In the genomic region with DNA sequence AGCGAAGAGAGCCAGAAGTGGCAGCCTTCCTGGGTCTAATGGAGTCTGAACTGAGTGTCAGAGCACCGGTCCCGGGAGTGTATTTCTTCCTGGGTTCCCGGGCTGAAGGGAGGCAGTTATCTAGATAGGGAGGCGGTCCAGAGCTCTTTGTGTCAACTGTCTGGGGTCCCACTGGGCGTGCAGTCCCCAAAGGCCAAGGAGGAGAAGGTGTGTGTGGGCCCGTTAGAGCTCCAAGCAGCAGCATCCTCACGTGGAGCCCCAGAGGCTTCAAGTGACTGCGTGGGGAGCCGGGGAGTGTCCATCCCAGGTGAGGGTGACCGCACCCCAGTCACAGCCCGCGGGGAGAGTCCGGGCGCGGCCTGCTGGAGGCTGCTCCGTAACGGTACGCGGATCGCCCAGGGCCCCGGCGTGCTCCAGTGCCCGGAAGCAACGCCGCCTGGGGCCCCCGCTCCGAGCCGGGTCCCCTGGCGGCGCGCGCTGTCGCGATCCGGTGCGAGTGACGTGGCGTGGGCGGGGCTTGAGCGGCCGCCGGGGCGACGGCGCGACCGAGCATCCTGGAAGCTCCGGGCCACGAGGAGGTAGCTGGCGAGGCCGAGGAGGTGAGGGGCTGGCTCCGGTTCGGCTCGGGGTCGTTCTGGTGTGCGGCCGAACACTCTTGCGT, we compare ENCODE assay signal across 8 mouse cellular contexts. TPM values are rescaled to one million over a fixed set of nuclear protein-coding genes. Genes with fewer than 3 reads are reported as not detected.
A peak's percentile ranks its signal among the peaks of the same experiment; 100 is the strongest.
DNase-seq lines count a peak whose midpoint lies in the region; ATAC-seq and TF ChIP-seq lines count a peak whose summit lies in the region.

A gene (plus strand): TSS at position 502 of the 661 bp plus-strand sequence.

- peak within 1 kb of the TSS; percentile 85 for H3K4me3 ChIP-seq in bone marrow, adult 2 months (replicated peaks; ENCODE audit: control insufficient read depth, low read depth, low read length)
- peak within 1 kb of the TSS; percentile 71 for H3K4me3 ChIP-seq in embryonic facial prominence, embryonic 15.5 days (replicated peaks)
- H3K4me3 ChIP-seq in kidney, embryonic 14.5 days (ENCODE audit: low read length), result peak within 1 kb of the TSS; percentile 80
- peak within 1 kb of the TSS; percentile 89 for H3K4me3 ChIP-seq in limb, embryonic 15.5 days
- peak within 1 kb of the TSS; percentile 76 for H3K4me3 ChIP-seq in midbrain, postnatal 0 days (ENCODE audit: low read depth, low read length)

- no peaks in the 10 kb centered on the region for H3K9me3 ChIP-seq in embryonic facial prominence, embryonic 15.5 days (replicated peaks)
- no peaks in the 10 kb centered on the region for H3K9me3 ChIP-seq in kidney, embryonic 14.5 days (ENCODE audit: control insufficient read depth, low read length)
- H3K9me3 ChIP-seq in limb, embryonic 15.5 days, result no peaks in the 10 kb centered on the region
- no peaks in the 10 kb centered on the region for H3K9me3 ChIP-seq in midbrain, postnatal 0 days (ENCODE audit: low read length)

- peak; percentile 50; the same call in 1 of the 2 replicates for TF ChIP-seq POLR2A in bone marrow, adult 2 months (IDR thresholded peaks at IDR 0.05; ENCODE audit: borderline replicate concordance, control insufficient read depth, low read depth, low read length)

- H3K4me1 ChIP-seq in bone marrow, adult 2 months (ENCODE audit: control insufficient read depth, insufficient read depth, low read length), result no peaks in the 10 kb centered on the region
- peaks cover 13% of the 10 kb centered on the region; the same call in 1 of the 2 replicates for H3K4me1 ChIP-seq in embryonic facial prominence, embryonic 15.5 days
- H3K4me1 ChIP-seq in kidney, embryonic 14.5 days (ENCODE audit: control insufficient read depth, insufficient read depth, low read length), result peaks cover 14% of the 10 kb centered on the region; the same call in 1 of the 2 replicates
- H3K4me1 ChIP-seq in limb, embryonic 15.5 days, result peaks cover 14% of the 10 kb centered on the region
- H3K4me1 ChIP-seq in midbrain, postnatal 0 days (ENCODE audit: insufficient read depth, low read length), result no peaks in the 10 kb centered on the region

- peak within 1 kb of the TSS; percentile 94 for H3K4me2 ChIP-seq in embryonic facial prominence, embryonic 15.5 days (replicated peaks)
- peak within 1 kb of the TSS; percentile 92 for H3K4me2 ChIP-seq in kidney, embryonic 14.5 days (replicated peaks; ENCODE audit: low read depth, low read length)
- H3K4me2 ChIP-seq in limb, embryonic 15.5 days, result peak within 1 kb of the TSS; percentile 85
- H3K4me2 ChIP-seq in midbrain, postnatal 0 days (ENCODE audit: low read depth, low read length, poor library complexity, severe bottlenecking), result peak within 1 kb of the TSS; percentile 93

- peak within 1 kb of the TSS; percentile 74 for H3K9ac ChIP-seq in embryonic facial prominence, embryonic 15.5 days
- H3K9ac ChIP-seq in kidney, embryonic 14.5 days (ENCODE audit: low read depth, low read length), result peak within 1 kb of the TSS; percentile 81
- peak within 1 kb of the TSS; percentile 60 for H3K9ac ChIP-seq in limb, embryonic 15.5 days
- peak within 1 kb of the TSS; percentile 80 for H3K9ac ChIP-seq in midbrain, postnatal 0 days (replicated peaks; ENCODE audit: low read length, poor library complexity, severe bottlenecking)

- DNase-seq in 416B (ENCODE audit: low read depth), result peak; percentile 76
- peak; percentile 86 to 87 for DNase-seq in heart, adult 9 months (ENCODE audit: low spot score in 2 of 2)
- DNase-seq in midbrain, postnatal 0 days (ENCODE audit: low spot score), result peak; percentile 79
- DNase-seq in spleen, postnatal 36 days (ENCODE audit: low spot score in 2 of 2), result peak; percentile 88 to 89

- H3K36me3 ChIP-seq in embryonic facial prominence, embryonic 15.5 days, result peaks cover 12% of the 10 kb centered on the region
- peaks cover 8% of the 10 kb centered on the region; the same call in 1 of the 2 replicates for H3K36me3 ChIP-seq in kidney, embryonic 14.5 days (ENCODE audit: control insufficient read depth, insufficient read depth, low read length)
- peaks cover 11% of the 10 kb centered on the region for H3K36me3 ChIP-seq in limb, embryonic 15.5 days
- peaks cover 10% of the 10 kb centered on the region for H3K36me3 ChIP-seq in midbrain, postnatal 0 days (ENCODE audit: insufficient read depth, low read length)

- no peaks in the 10 kb centered on the region for H3K27me3 ChIP-seq in embryonic facial prominence, embryonic 15.5 days
- no peaks in the 10 kb centered on the region for H3K27me3 ChIP-seq in kidney, embryonic 14.5 days (ENCODE audit: control insufficient read depth, insufficient read depth, low read length)
- no peaks in the 10 kb centered on the region for H3K27me3 ChIP-seq in limb, embryonic 15.5 days
- H3K27me3 ChIP-seq in midbrain, postnatal 0 days (ENCODE audit: insufficient read depth, low read length), result no peaks in the 10 kb centered on the region

- H3K27ac ChIP-seq in bone marrow, adult 2 months (ENCODE audit: control insufficient read depth, insufficient read depth, low read depth, low read length, poor library complexity), result peak within 1 kb of the TSS; percentile 57; the same call in 1 of the 2 replicates
- H3K27ac ChIP-seq in embryonic facial prominence, embryonic 15.5 days (replicated peaks), result peak within 1 kb of the TSS; percentile 89
- peak within 1 kb of the TSS; percentile 69 for H3K27ac ChIP-seq in kidney, embryonic 14.5 days (ENCODE audit: low read depth, low read length)
- H3K27ac ChIP-seq in limb, embryonic 15.5 days, result peak within 1 kb of the TSS; percentile 88
- H3K27ac ChIP-seq in midbrain, postnatal 0 days (ENCODE audit: low read depth, low read length), result peak within 1 kb of the TSS; percentile 91

- peak; percentile 83 for ATAC-seq in embryonic facial prominence, embryonic 15.5 days (ENCODE audit: insufficient number of reproducible peaks, low FRiP score, low TSS enrichment, low read depth)
- ATAC-seq in kidney, embryonic 14.5 days (ENCODE audit: low FRiP score, low TSS enrichment), result peak; percentile 85
- ATAC-seq in limb, embryonic 15.5 days (ENCODE audit: insufficient number of reproducible peaks, low FRiP score, low TSS enrichment, low read depth), result peak; percentile 64
- ATAC-seq in midbrain, postnatal 0 days (ENCODE audit: low FRiP score), result peak; percentile 87

- TF ChIP-seq CTCF in bone marrow, adult 2 months (IDR thresholded peaks at IDR 0.05; ENCODE audit: control insufficient read depth, insufficient read depth, low read length), result no peak
- TF ChIP-seq CTCF in midbrain, postnatal 0 days (IDR thresholded peaks at IDR 0.05), result no peak; the same call in 1 of the 2 replicates

- WGBS in bone marrow, adult 2 months, result 1% methylated on average over 59 of the region's 59 CpGs
- WGBS in embryonic facial prominence, embryonic 15.5 days, result under 1% methylated on average over 59 of the region's 59 CpGs
- under 1% methylated on average over 54 of the region's 59 CpGs for WGBS in kidney, embryonic 14.5 days
- under 1% methylated on average over 58 of the region's 59 CpGs for WGBS in limb, embryonic 15.5 days
- under 1% methylated on average over 47 of the region's 59 CpGs for WGBS in midbrain, postnatal 0 days

RNA-seq across cellular contexts. Expression of the gene that starts here (rescaled TPM):
- 3.7 and 8.3 TPM in 2 replicates for polyA plus RNA-seq in bone marrow, adult 2 months (2011; ENCODE audit: insufficient read depth, insufficient read length, low replicate concordance, missing spikeins)
- polyA plus RNA-seq in embryonic facial prominence, embryonic 15.5 days (2015; fragmentation: Nextera tagmentation; extraction: Ambion mirVana), result 44.0 and 49.2 TPM in 2 replicates
- 87.4 and 90.3 TPM in 2 replicates for polyA plus RNA-seq in kidney, embryonic 14.5 days (2014; fragmentation: Nextera tagmentation; extraction: Ambion mirVana)
- 36.5 and 41.0 TPM in 2 replicates for polyA plus RNA-seq in limb, embryonic 15.5 days (2015; fragmentation: Nextera tagmentation; extraction: Ambion mirVana)
- total RNA-seq in midbrain, postnatal 0 days (2014; rRNA removed), result 37.1 and 44.3 TPM in 2 replicates
- polyA plus RNA-seq in midbrain, postnatal 0 days (2015; fragmentation: Nextera tagmentation; extraction: Ambion mirVana), result 40.2 and 41.7 TPM in 2 replicates

Comparison
In these comparisons a context has a peak if more than half of its experiments do, and no peak if none do; other contexts are left out.
1. Peak in every context shown above with its lines: DNase-seq, ATAC-seq, H3K4me3 ChIP-seq and H3K27ac ChIP-seq.